Mouse (Mus musculus) heart, postnatal 4 days (tissue): ENCODE data around the gene Pex11b. TPM values are rescaled to one million over a fixed set of nuclear protein-coding genes. Genes with fewer than 3 reads are reported as not detected.
"Not testable (repeated sequence)": the region's sequence is repeated elsewhere in the genome, so short reads cannot be mapped to it uniquely, and the experiment has no call there.

Experiments
- DNase-seq: peaks from one replicate; pipeline ENCODE4 v3.0.0; 2021
- total RNA-seq, 2 experiments: library from RNA; stranded (reverse); gene quantifications; 2 replicates each; pipeline ENCODE4 v1.2.3; 2021

Gene Pex11b
- total RNA-seq, 2 experiments from 2014 or later, result 26.4 to 26.8 TPM

DNA sequence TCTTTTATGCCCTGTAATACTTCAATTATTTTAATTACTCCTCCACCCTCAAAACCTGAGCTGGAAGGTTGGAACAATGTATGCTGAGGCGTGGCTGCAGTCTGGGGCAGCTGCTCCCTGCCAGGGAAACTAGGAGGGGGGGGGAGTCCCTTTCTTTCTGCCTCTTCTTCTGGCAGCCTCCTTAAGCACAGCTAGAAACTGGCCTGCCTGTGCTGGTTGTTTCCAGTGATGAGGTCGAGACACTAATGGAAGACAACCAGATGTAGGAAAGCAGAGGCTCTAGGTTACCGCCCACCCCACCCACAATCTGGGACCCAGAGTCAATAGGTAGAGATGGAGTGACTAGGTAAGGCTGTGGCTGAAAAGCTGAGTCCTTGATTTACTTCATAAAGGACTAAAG, 40.5 kb downstream of the Pex11b start:
- DNase-seq, result no peak

DNA sequence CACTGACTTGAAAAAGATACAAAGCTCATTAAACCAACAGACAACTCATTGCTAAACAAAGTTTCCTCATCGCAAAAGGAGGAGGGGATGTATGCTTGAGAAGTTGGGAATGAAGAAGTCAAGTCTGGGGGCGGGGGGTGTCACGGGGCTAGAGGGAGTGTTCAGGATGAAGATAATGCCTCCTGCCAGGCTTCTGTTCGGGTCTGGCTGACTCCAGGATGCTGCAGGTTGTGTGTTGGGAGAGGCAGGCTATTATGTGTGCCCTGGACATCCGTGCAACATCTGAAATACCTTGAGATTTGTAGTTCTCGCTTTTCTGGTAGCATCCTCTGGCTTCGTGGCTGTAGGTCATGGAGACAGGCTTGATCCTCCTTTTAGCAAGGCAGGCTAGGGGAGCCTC, 43.3 kb downstream of the Pex11b start:
- DNase-seq, result no peak

DNA sequence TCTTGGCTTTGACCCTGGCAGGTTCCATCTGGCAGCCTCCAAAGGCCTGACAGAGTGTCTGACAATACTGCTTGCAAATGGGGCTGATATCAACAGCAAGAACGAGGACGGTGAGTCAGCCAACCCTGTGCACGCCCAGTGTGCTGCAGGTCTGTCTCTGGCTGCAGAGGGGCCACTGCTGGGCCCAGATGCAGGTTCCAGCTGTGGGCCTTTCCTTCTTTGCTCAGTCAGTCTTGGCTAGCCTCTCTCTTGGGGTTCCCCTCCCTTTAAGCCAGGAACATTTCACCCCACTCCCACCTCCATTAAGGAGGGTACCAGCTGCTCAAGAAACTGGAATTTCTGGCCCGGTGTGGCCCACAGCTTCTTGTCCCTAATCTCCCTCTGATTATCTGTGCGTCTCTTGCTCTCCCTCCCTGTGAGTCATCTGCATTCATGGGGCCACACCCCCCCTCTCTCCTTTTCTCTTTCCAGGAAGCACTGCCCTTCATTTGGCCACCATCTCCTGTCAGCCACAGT, 44.0 kb downstream of the Pex11b start:
- DNase-seq, result no peak

DNA sequence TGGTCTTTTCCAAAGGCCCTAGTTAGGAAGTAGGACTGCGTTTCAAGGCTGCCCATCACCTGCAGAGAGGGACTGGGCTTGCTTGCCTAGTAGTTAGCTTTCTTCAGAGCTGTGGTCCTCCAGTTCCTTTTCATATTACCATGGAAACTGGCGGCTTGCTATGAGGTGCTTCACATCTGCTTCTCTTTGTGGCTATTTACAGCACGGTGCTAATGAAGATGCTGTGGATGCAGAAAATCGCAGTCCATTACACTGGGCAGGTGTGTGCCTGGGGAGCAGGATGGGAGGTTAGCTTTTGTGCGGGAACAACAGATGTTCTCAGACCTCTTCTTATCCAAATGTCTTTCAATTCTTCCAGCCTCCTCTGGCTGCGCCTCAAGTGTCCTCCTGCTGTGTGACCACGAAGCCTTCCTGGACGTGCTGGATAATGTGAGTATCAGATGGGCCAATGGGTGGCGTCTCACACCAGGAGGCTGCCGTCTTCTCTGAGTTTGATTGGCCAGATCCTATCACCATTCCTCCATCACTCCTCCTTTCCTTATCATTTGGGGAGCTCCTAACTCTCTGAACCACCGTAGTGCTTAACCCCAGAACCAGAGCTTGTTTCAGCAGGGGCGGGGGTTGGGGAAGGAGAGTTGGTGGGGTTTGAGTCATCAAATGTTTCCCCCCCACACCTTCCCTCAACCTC, 45.2 kb downstream of the Pex11b start:
- DNase-seq, result no peak

DNA sequence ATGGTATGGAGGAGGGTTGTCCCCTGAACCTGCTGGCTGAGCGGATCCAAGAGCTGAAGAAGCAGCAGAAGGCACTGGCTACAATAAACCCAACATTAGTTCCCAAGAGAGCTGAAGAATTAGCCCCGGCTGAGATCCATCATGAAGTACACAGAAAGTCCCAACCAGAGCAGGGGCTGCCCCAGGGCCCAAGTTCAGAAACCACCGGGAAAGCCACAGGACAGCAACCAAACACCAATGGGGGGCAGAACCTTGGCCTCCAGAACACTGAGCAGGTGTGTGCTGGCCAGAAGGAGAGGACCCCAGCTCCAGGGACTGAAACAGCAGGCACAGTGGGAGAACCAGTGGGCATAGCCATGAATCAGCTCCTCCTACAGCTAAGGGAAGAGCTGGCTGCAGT, 48.3 kb downstream of the Pex11b start:
- DNase-seq, result no peak

DNA sequence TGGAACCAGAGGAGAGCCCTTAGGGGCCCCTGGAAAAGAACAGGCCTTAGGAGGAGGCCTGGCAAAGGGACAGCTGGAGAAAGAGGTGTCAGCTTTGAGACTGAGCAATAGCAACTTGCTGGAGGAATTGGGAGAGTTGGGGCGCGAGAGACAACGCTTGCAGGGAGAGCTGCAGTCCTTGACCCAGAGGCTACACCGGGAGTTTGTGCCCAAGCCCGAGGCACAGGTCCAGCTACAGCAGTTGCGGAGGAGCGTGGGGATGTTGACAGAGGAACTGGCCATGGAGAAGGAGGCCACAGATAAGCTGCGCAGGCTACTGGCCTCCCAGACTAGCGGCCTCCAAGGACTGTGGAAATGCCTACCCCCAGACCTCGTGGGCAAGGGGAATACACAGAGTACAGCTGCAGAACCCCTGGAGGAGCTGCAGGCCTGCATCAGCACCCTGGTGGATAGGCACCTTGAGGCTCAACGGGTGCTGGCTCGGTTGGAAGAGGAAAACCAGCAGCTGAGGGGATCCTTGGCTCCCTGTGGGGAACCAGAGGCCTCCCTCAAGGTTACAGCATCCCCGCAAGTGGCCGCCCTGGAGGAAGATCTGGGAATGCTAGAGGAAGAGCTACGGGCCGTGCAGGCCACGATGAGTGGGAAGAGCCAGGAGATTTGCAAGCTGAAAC, 49.1 kb downstream of the Pex11b start:
- no peak for DNase-seq

DNA sequence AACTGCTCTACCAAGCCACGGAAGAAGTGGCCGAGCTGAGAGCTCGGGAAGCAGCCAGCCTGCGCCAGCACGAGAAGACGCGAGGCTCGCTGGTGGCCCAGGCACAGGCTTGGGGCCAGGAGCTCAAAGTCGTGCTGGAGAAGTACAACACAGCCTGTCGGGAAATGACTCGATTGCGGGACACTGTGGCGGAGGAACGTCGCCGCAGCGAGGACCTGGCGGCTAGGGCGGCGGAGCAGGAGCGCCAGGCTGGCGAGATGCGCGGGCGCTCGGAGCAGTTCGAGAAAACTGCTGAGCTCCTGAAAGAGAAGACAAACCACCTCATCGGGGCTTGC, 49.6 kb downstream of the Pex11b start:
- no peak for DNase-seq

DNA sequence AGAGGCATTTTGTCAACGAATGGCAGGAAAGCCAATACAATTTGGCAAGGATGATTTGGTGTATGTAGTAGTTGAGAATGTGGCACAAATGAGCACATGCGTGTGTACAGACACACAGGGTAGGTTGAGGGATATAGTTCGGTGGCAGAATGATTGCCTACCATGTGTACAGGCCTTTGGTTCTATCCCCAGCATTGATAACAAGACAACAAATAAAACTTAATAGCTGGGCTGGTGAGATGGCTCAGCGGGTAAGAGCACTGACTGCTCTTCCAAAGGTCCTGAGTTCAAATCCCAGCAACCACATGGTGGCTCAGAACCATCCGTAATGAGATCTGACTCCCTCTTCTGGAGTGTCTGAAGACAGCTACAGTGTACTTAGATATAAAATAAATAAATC, 50.9 kb downstream of the Pex11b start:
- DNase-seq, result not testable (repeated sequence)

DNA sequence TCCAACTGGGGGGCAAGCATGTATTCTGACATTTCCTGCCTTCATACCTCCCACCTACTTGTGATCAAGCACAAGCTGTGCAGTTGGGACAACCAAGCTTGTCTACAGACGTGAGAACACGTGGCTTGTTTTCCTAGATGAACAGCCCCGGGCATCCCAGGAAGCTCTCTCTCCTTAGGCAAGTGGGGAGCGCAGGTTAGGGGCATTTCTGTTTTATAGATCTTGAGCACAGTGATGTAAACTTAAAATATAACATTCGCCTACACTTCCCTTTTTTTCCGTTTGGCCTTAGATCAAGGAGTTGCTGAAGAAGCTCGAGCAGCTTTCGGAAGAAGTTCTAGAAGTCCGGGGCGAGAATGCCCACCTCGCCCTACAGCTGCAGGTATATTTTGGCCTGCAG, 53.7 kb downstream of the Pex11b start:
- DNase-seq, result no peak

DNA sequence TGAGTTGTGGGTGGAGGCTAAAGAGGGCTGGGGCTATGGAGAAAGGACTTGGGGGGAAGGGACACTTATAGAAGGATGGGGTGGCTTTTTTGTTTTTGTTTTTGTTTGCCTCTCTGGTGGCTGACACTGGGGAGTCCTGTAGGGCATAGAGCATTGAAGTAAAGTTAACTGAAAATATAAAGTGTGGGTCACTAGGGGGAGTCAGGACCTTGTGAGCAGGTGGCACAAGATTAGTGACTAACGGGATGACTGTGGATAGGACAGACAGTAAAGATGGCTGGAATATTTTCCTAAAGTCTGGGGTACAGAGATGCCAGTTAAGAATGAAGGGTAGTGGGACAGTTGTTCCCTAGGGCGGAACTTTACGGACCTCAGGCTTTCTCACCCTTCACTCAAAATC, 55.1 kb downstream of the Pex11b start:
- no peak for DNase-seq

DNA sequence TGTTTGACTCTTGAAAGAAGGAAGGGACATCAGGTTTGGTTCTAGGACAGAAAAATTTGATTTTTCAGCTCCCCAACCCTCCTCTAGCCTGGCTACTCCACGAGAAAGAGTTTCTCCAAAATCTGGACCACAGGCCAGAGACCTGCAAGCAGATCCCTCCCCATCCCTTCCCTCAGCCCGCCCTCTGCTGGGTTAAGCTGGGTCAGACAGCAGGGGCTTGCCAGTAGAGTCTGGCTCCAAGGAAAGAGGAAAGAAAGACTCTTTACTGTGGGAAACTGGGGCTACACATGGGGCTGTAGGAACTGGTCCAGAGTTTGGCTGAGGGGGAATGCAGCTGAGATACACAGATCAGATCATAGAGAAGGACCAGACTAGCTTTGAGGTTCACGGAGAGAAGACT, 57.3 kb downstream of the Pex11b start:
- DNase-seq, result peak; percentile 68

DNA sequence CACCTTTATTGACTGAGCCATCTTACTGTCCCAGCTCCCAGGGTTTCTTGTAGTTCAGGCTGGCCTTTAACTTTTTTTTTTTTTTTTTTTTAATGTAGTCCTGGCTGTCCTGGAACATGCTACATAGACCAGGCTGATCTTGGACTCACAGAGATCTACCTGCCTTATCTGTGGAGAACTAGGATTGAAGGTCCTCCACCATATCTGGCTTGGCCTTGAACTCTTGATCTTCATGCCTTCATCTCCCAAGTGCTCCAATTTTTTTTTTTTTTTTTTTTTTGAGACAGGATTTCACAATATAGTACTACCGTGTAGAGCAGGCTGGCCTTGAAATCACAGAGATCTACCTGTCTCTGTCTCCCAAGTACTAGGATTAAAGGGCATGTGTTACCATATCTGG, 58.4 kb downstream of the Pex11b start:
- no peak for DNase-seq

Other genes with a start within 250 kb of the Pex11b start
- gene BC107364, start 183.1 kb upstream of the Pex11b start, total RNA-seq, result under 1 TPM in 1 of 2 experiments, not detected in 1; 0.50 TPM
- gene Hfe2, start 110.2 kb upstream of the Pex11b start, total RNA-seq, result 10 to 100 TPM; 95.6 to 97.0 TPM
- gene Txnip, start 77.4 kb upstream of the Pex11b start, total RNA-seq, result 100 to 1,000 TPM; 286 to 331 TPM
- 1 to 10 TPM; 2.5 to 2.9 TPM for gene Gm16253, start 58.4 kb upstream of the Pex11b start, total RNA-seq
- 10 to 100 TPM; 20.4 to 24.0 TPM for gene Polr3gl, start 41.2 kb upstream of the Pex11b start, total RNA-seq
- 1 to 10 TPM; 1.8 to 3.1 TPM for gene Ankrd34a, start 38.7 kb upstream of the Pex11b start, total RNA-seq
- 10 to 100 TPM; 53.1 to 56.6 TPM for gene Lix1l, start 34.2 kb upstream of the Pex11b start, total RNA-seq
- 10 to 100 TPM; 56.4 to 57.0 TPM for gene Rbm8a, start 5.4 kb upstream of the Pex11b start, total RNA-seq
- under 1 TPM; 0.18 to 0.21 TPM for gene Gm42957, start 98 bp downstream of the Pex11b start, total RNA-seq
- 1 to 10 TPM; 1.0 to 1.3 TPM for gene Itga10, start 10.2 kb downstream of the Pex11b start, total RNA-seq
- gene Ankrd35, start 34.8 kb downstream of the Pex11b start, total RNA-seq, result under 1 TPM; 0.14 to 0.19 TPM
- 10 to 100 TPM; 23.6 to 27.3 TPM for gene Pias3, start 61.0 kb downstream of the Pex11b start, total RNA-seq
- 1 to 10 TPM; 3.5 to 3.6 TPM for gene Nudt17, start 73.2 kb downstream of the Pex11b start, total RNA-seq
- gene Polr3c, start 92.3 kb downstream of the Pex11b start, total RNA-seq, result 10 to 100 TPM; 26.1 to 27.3 TPM
- gene Rnf115, start 92.3 kb downstream of the Pex11b start, total RNA-seq, result 10 to 100 TPM; 25.3 to 25.6 TPM
- gene Pdzk1, start 193.9 kb downstream of the Pex11b start, total RNA-seq, result under 1 TPM; 0.16 to 0.29 TPM
- not detected for gene Cd160, start 194.0 kb downstream of the Pex11b start, total RNA-seq